Mouse (Mus musculus) left cerebral cortex, adult 11 months (tissue): ENCODE data around the gene Ccdc126.
"Not testable (repeated sequence)": the region's sequence is repeated elsewhere in the genome, so short reads cannot be mapped to it uniquely, and the experiment has no call there.

Source experiments
- DNase-seq: peaks from one replicate; pipeline ENCODE4 v3.0.0; 2022; ENCODE audit warnings: low spot score

Ccdc126 gene

GRCm38 (mm10) chr6:49318966-49319594 lies at the start of gene Ccdc126:
Ccdc126 (plus strand) TSS chr6:49319274.
- DNase-seq: peak; percentile 97

GRCm38 (mm10) chr6:49269923-49270322 lies 49.2 kb upstream of the Ccdc126 start:
- no peak for DNase-seq

- no peak for DNase-seq
Measured at GRCm38 (mm10) chr6:49271815-49272214, 47.3 kb upstream of the Ccdc126 start.

- DNase-seq: no peak
Measured at GRCm38 (mm10) chr6:49272863-49273262, 46.2 kb upstream of the Ccdc126 start.

- DNase-seq: no peak
Measured at GRCm38 (mm10) chr6:49273934-49274333, 45.1 kb upstream of the Ccdc126 start.

- no peak for DNase-seq
Measured at GRCm38 (mm10) chr6:49274416-49275091, 44.5 kb upstream of the Ccdc126 start.

GRCm38 (mm10) chr6:49275296-49275695 lies 43.8 kb upstream of the Ccdc126 start:
- DNase-seq: no peak

GRCm38 (mm10) chr6:49280942-49281341 lies 38.1 kb upstream of the Ccdc126 start:
- no peak for DNase-seq

- no peak for DNase-seq
Measured at GRCm38 (mm10) chr6:49282122-49282521, 37.0 kb upstream of the Ccdc126 start.

- no peak for DNase-seq
Measured at GRCm38 (mm10) chr6:49298286-49298685, 20.8 kb upstream of the Ccdc126 start.

GRCm38 (mm10) chr6:49314821-49315220 lies 4.3 kb upstream of the Ccdc126 start:
- DNase-seq: not testable (repeated sequence)

- no peak for DNase-seq
Measured at GRCm38 (mm10) chr6:49319595-49320315, 681 bp downstream of the Ccdc126 start.

- DNase-seq: no peak
Measured at GRCm38 (mm10) chr6:49321341-49321740, 2.3 kb downstream of the Ccdc126 start.

- no peak for DNase-seq
Measured at GRCm38 (mm10) chr6:49322056-49322455, 3.0 kb downstream of the Ccdc126 start.

GRCm38 (mm10) chr6:49322986-49323385 lies 3.9 kb downstream of the Ccdc126 start:
- no peak for DNase-seq

GRCm38 (mm10) chr6:49324528-49324927 lies 5.5 kb downstream of the Ccdc126 start:
- DNase-seq: no peak

- no peak for DNase-seq
Measured at GRCm38 (mm10) chr6:49325294-49325693, 6.2 kb downstream of the Ccdc126 start.

GRCm38 (mm10) chr6:49326846-49327245 lies 7.8 kb downstream of the Ccdc126 start:
- no peak for DNase-seq

- no peak for DNase-seq
Measured at GRCm38 (mm10) chr6:49331369-49332059, 12.4 kb downstream of the Ccdc126 start.

GRCm38 (mm10) chr6:49332060-49332370 lies 12.9 kb downstream of the Ccdc126 start:
- no peak for DNase-seq

GRCm38 (mm10) chr6:49338566-49338965 lies 19.5 kb downstream of the Ccdc126 start:
- no peak for DNase-seq

- no peak for DNase-seq
Measured at GRCm38 (mm10) chr6:49339145-49339544, 20.1 kb downstream of the Ccdc126 start.
